Mouse (Mus musculus): Measurements from ENCODE around the gene Sfn. TPM values are rescaled to one million over a fixed set of nuclear protein-coding genes. Genes with fewer than 3 reads are reported as not detected.

The Sfn gene
- polyA plus RNA-seq, 1 experiment from 2014 or later: 7.8 TPM

GRCm38 (mm10) chr4:133569291-133570065, 32.5 kb downstream of the Sfn start:
- 83% methylated on average over 10 of the region's 10 CpGs for WGBS
- Histone ChIP-seq H3K4me3 (no peak overlapping the region), H3K27ac (replicated peaks) (no peak overlapping the region), H3K4me1 (peaks cover 7% of the 10 kb centered on the region; the same call in 1 of the 2 replicates), H3K27me3 (ENCODE audit: low read depth, poor library complexity, severe bottlenecking) (no peaks in the 10 kb centered on the region), H3K36me3 (no peaks in the 10 kb centered on the region), H3K9me3 (replicated peaks) (peaks cover 1% of the 10 kb centered on the region; the same call in 1 of the 2 replicates)
- no peak for DNase-seq (ENCODE audit: low spot score)

GRCm38 (mm10) chr4:133567251-133567650, 34.7 kb downstream of the Sfn start:
- H3K4me1 ChIP-seq: no peaks in the 10 kb centered on the region
- no peak overlapping the region for H3K27ac ChIP-seq (replicated peaks)
- DNase-seq (ENCODE audit: low spot score): no peak
- no peak overlapping the region for H3K4me3 ChIP-seq
- H3K27me3 ChIP-seq (ENCODE audit: low read depth, poor library complexity, severe bottlenecking): no peaks in the 10 kb centered on the region
- H3K9me3 ChIP-seq (replicated peaks): peaks cover 5% of the 10 kb centered on the region; the same call in 1 of the 2 replicates
- H3K36me3 ChIP-seq: no peaks in the 10 kb centered on the region
- 33% methylated on average over 8 of the region's 8 CpGs for WGBS

GRCm38 (mm10) chr4:133563123-133563571, 38.8 kb downstream of the Sfn start:
- Histone ChIP-seq H3K4me1 (no peaks in the 10 kb centered on the region), H3K27ac (replicated peaks) (no peak overlapping the region), H3K9me3 (replicated peaks) (peaks cover 5% of the 10 kb centered on the region; the same call in 1 of the 2 replicates), H3K4me3 (no peak overlapping the region), H3K36me3 (no peaks in the 10 kb centered on the region), H3K27me3 (ENCODE audit: low read depth, poor library complexity, severe bottlenecking) (no peaks in the 10 kb centered on the region)
- WGBS: 81% methylated on average over 11 of the region's 11 CpGs
- no peak for DNase-seq (ENCODE audit: low spot score)

- peaks cover 5% of the 10 kb centered on the region; the same call in 1 of the 2 replicates for H3K9me3 ChIP-seq (replicated peaks)
- H3K27ac ChIP-seq (replicated peaks): no peak overlapping the region
- WGBS: 80% methylated on average over 4 of the region's 4 CpGs
- no peaks in the 10 kb centered on the region for H3K36me3 ChIP-seq
- H3K4me3 ChIP-seq: no peak overlapping the region
- no peak for DNase-seq (ENCODE audit: low spot score)
- H3K27me3 ChIP-seq (ENCODE audit: low read depth, poor library complexity, severe bottlenecking): no peaks in the 10 kb centered on the region
- peaks cover 8% of the 10 kb centered on the region for H3K4me1 ChIP-seq
These were observed 40.3 kb downstream of the Sfn start for GRCm38 (mm10) chr4:133561622-133562021.

- H3K36me3 ChIP-seq: no peaks in the 10 kb centered on the region
- H3K9me3 ChIP-seq (replicated peaks): peaks cover 5% of the 10 kb centered on the region; the same call in 1 of the 2 replicates
- no peak overlapping the region for H3K4me3 ChIP-seq
- no peak for DNase-seq (ENCODE audit: low spot score)
- peaks cover 8% of the 10 kb centered on the region for H3K4me1 ChIP-seq
- WGBS: 76% methylated on average over 4 of the region's 4 CpGs
- H3K27ac ChIP-seq (replicated peaks): no peak overlapping the region
- H3K27me3 ChIP-seq (ENCODE audit: low read depth, poor library complexity, severe bottlenecking): no peaks in the 10 kb centered on the region
These were observed 42.1 kb downstream of the Sfn start for GRCm38 (mm10) chr4:133559846-133560245.

GRCm38 (mm10) chr4:133557041-133557717, 44.8 kb downstream of the Sfn start:
- H3K9me3 ChIP-seq (replicated peaks): no peaks in the 10 kb centered on the region
- 35% methylated on average over 10 of the region's 10 CpGs for WGBS
- no peak overlapping the region for H3K27ac ChIP-seq (replicated peaks)
- H3K27me3 ChIP-seq (ENCODE audit: low read depth, poor library complexity, severe bottlenecking): no peaks in the 10 kb centered on the region
- DNase-seq (ENCODE audit: low spot score): no peak
- peaks cover 8% of the 10 kb centered on the region for H3K4me1 ChIP-seq
- H3K4me3 ChIP-seq: no peak overlapping the region
- H3K36me3 ChIP-seq: no peaks in the 10 kb centered on the region

GRCm38 (mm10) chr4:133553448-133554330, 48.3 kb downstream of the Sfn start:
- H3K36me3 ChIP-seq: no peaks in the 10 kb centered on the region
- no peaks in the 10 kb centered on the region for H3K9me3 ChIP-seq (replicated peaks)
- no peak overlapping the region for H3K4me3 ChIP-seq
- DNase-seq (ENCODE audit: low spot score): no peak
- WGBS: 78% methylated on average over 19 of the region's 19 CpGs
- peaks cover 8% of the 10 kb centered on the region for H3K4me1 ChIP-seq
- H3K27me3 ChIP-seq (ENCODE audit: low read depth, poor library complexity, severe bottlenecking): no peaks in the 10 kb centered on the region; the same call in 1 of the 2 replicates
- H3K27ac ChIP-seq (replicated peaks): no peak overlapping the region

GRCm38 (mm10) chr4:133552768-133553447, 49.1 kb downstream of the Sfn start, which contains the start of gene Nr0b2:
TSS of gene Nr0b2 (plus strand) at chr4:133553376.
- DNase-seq (ENCODE audit: low spot score): no peak
- Histone ChIP-seq H3K27ac (replicated peaks) (no peak within 1 kb of the TSS), H3K4me1 (peaks cover 8% of the 10 kb centered on the region), H3K9me3 (replicated peaks) (0 out of 2 replicates have a peak, but pooled peaks cover 5% of the 10 kb centered on the region), H3K36me3 (no peaks in the 10 kb centered on the region), H3K27me3 (ENCODE audit: low read depth, poor library complexity, severe bottlenecking) (no peaks in the 10 kb centered on the region; the same call in 1 of the 2 replicates), H3K4me3 (no peak within 1 kb of the TSS)
- 78% methylated on average over 10 of the region's 10 CpGs for WGBS

- Histone ChIP-seq H3K9me3 (replicated peaks) (0 out of 2 replicates have a peak, but pooled peaks cover 5% of the 10 kb centered on the region), H3K27ac (replicated peaks) (no peak overlapping the region), H3K27me3 (ENCODE audit: low read depth, poor library complexity, severe bottlenecking) (no peaks in the 10 kb centered on the region; the same call in 1 of the 2 replicates), H3K4me3 (no peak overlapping the region), H3K4me1 (peaks cover 1% of the 10 kb centered on the region), H3K36me3 (no peaks in the 10 kb centered on the region)
- WGBS: 92% methylated on average over 1 of the region's 1 CpGs
- DNase-seq (ENCODE audit: low spot score): no peak
These were observed 49.9 kb downstream of the Sfn start for GRCm38 (mm10) chr4:133552029-133552428.
